Mouse (Mus musculus): ENCODE results near the gene Kcnc4. TPM values are rescaled to one million over a fixed set of nuclear protein-coding genes. Genes with fewer than 3 reads are reported as not detected.

Kcnc4 gene
- polyA plus RNA-seq, 1 experiment from 2014 or later, result 0.14 TPM

GRCm38 (mm10) chr3:107500301-107500700, 40.9 kb upstream of the Kcnc4 start:
- Histone ChIP-seq H3K27me3 (ENCODE audit: control insufficient read depth, insufficient read depth, low read length) (no peaks in the 10 kb centered on the region), H3K4me1 (ENCODE audit: control insufficient read depth, insufficient read depth, low read length) (no peaks in the 10 kb centered on the region), H3K9me3 (replicated peaks; ENCODE audit: control insufficient read depth, low read length) (no peaks in the 10 kb centered on the region), H3K9ac (replicated peaks; ENCODE audit: low read length) (no peak overlapping the region), H3K4me3 (ENCODE audit: low read depth, low read length) (no peak overlapping the region), H3K4me2 (ENCODE audit: low read depth, low read length) (no peak overlapping the region), H3K27ac (replicated peaks; ENCODE audit: low read depth, low read length) (no peak overlapping the region), H3K36me3 (replicated peaks; ENCODE audit: control insufficient read depth, insufficient read depth, low read depth, low read length) (no peaks in the 10 kb centered on the region; the same call in 1 of the 2 replicates)
- DNase-seq (ENCODE audit: low spot score), result no peak
- 96% methylated on average over 11 of the region's 11 CpGs for WGBS
- no peak for ATAC-seq (replicated peaks; ENCODE audit: insufficient number of reproducible peaks, low FRiP score, low TSS enrichment, low read depth)

GRCm38 (mm10) chr3:107496086-107496850, 36.9 kb upstream of the Kcnc4 start:
- Histone ChIP-seq H3K9me3 (replicated peaks; ENCODE audit: control insufficient read depth, low read length) (no peaks in the 10 kb centered on the region), H3K4me3 (ENCODE audit: low read depth, low read length) (no peak overlapping the region), H3K27ac (replicated peaks; ENCODE audit: low read depth, low read length) (no peak overlapping the region), H3K36me3 (replicated peaks; ENCODE audit: control insufficient read depth, insufficient read depth, low read depth, low read length) (no peaks in the 10 kb centered on the region; the same call in 1 of the 2 replicates), H3K4me1 (ENCODE audit: control insufficient read depth, insufficient read depth, low read length) (no peaks in the 10 kb centered on the region), H3K27me3 (ENCODE audit: control insufficient read depth, insufficient read depth, low read length) (no peaks in the 10 kb centered on the region), H3K9ac (replicated peaks; ENCODE audit: low read length) (no peak overlapping the region), H3K4me2 (ENCODE audit: low read depth, low read length) (no peak overlapping the region)
- DNase-seq (ENCODE audit: low spot score) (no peak), ATAC-seq (replicated peaks; ENCODE audit: insufficient number of reproducible peaks, low FRiP score, low TSS enrichment, low read depth) (no peak)
- 77% methylated on average over 13 of the region's 13 CpGs for WGBS

- Histone ChIP-seq H3K36me3 (replicated peaks; ENCODE audit: control insufficient read depth, insufficient read depth, low read depth, low read length) (no peaks in the 10 kb centered on the region; the same call in 1 of the 2 replicates), H3K4me3 (ENCODE audit: low read depth, low read length) (no peak overlapping the region), H3K9me3 (replicated peaks; ENCODE audit: control insufficient read depth, low read length) (no peaks in the 10 kb centered on the region), H3K4me2 (ENCODE audit: low read depth, low read length) (no peak overlapping the region), H3K4me1 (ENCODE audit: control insufficient read depth, insufficient read depth, low read length) (no peaks in the 10 kb centered on the region), H3K27ac (replicated peaks; ENCODE audit: low read depth, low read length) (no peak overlapping the region), H3K9ac (replicated peaks; ENCODE audit: low read length) (no peak overlapping the region), H3K27me3 (ENCODE audit: control insufficient read depth, insufficient read depth, low read length) (no peaks in the 10 kb centered on the region)
- 97% methylated on average over 6 of the region's 6 CpGs for WGBS
- DNase-seq (ENCODE audit: low spot score) (no peak), ATAC-seq (replicated peaks; ENCODE audit: insufficient number of reproducible peaks, low FRiP score, low TSS enrichment, low read depth) (no peak)
Measured at GRCm38 (mm10) chr3:107495524-107495923, 36.2 kb upstream of the Kcnc4 start.

- DNase-seq (ENCODE audit: low spot score), result no peak
- Histone ChIP-seq H3K27ac (replicated peaks; ENCODE audit: low read depth, low read length) (no peak overlapping the region), H3K9me3 (replicated peaks; ENCODE audit: control insufficient read depth, low read length) (no peaks in the 10 kb centered on the region), H3K27me3 (ENCODE audit: control insufficient read depth, insufficient read depth, low read length) (no peaks in the 10 kb centered on the region), H3K36me3 (replicated peaks; ENCODE audit: control insufficient read depth, insufficient read depth, low read depth, low read length) (no peaks in the 10 kb centered on the region), H3K4me3 (ENCODE audit: low read depth, low read length) (no peak overlapping the region), H3K4me2 (ENCODE audit: low read depth, low read length) (no peak overlapping the region), H3K4me1 (ENCODE audit: control insufficient read depth, insufficient read depth, low read length) (no peaks in the 10 kb centered on the region), H3K9ac (replicated peaks; ENCODE audit: low read length) (no peak overlapping the region)
- ATAC-seq (replicated peaks; ENCODE audit: insufficient number of reproducible peaks, low FRiP score, low TSS enrichment, low read depth), result no peak
- WGBS, result 56% methylated on average over 6 of the region's 6 CpGs
Measured at GRCm38 (mm10) chr3:107491459-107491858, 32.1 kb upstream of the Kcnc4 start.

GRCm38 (mm10) chr3:107488637-107489036, 29.3 kb upstream of the Kcnc4 start:
- DNase-seq (ENCODE audit: low spot score) (no peak), ATAC-seq (replicated peaks; ENCODE audit: insufficient number of reproducible peaks, low FRiP score, low TSS enrichment, low read depth) (no peak)
- H3K9me3 ChIP-seq (replicated peaks; ENCODE audit: control insufficient read depth, low read length), result no peaks in the 10 kb centered on the region
- no peak overlapping the region for H3K27ac ChIP-seq (replicated peaks; ENCODE audit: low read depth, low read length)
- 60% methylated on average over 4 of the region's 4 CpGs for WGBS
- H3K27me3 ChIP-seq (ENCODE audit: control insufficient read depth, insufficient read depth, low read length), result no peaks in the 10 kb centered on the region
- H3K4me1 ChIP-seq (ENCODE audit: control insufficient read depth, insufficient read depth, low read length), result no peaks in the 10 kb centered on the region
- no peaks in the 10 kb centered on the region for H3K36me3 ChIP-seq (replicated peaks; ENCODE audit: control insufficient read depth, insufficient read depth, low read depth, low read length)
- no peak overlapping the region for H3K4me2 ChIP-seq (ENCODE audit: low read depth, low read length)
- no peak overlapping the region for H3K4me3 ChIP-seq (ENCODE audit: low read depth, low read length)
- no peak overlapping the region for H3K9ac ChIP-seq (replicated peaks; ENCODE audit: low read length)

GRCm38 (mm10) chr3:107483290-107483689, 23.9 kb upstream of the Kcnc4 start:
- H3K27ac ChIP-seq (replicated peaks; ENCODE audit: low read depth, low read length), result no peak overlapping the region
- H3K4me2 ChIP-seq (ENCODE audit: low read depth, low read length), result no peak overlapping the region
- H3K36me3 ChIP-seq (replicated peaks; ENCODE audit: control insufficient read depth, insufficient read depth, low read depth, low read length), result no peaks in the 10 kb centered on the region
- WGBS, result 46% methylated on average over 11 of the region's 11 CpGs
- no peaks in the 10 kb centered on the region for H3K9me3 ChIP-seq (replicated peaks; ENCODE audit: control insufficient read depth, low read length)
- no peak for DNase-seq (ENCODE audit: low spot score)
- no peak overlapping the region for H3K4me3 ChIP-seq (ENCODE audit: low read depth, low read length)
- H3K27me3 ChIP-seq (ENCODE audit: control insufficient read depth, insufficient read depth, low read length), result no peaks in the 10 kb centered on the region
- no peaks in the 10 kb centered on the region for H3K4me1 ChIP-seq (ENCODE audit: control insufficient read depth, insufficient read depth, low read length)
- H3K9ac ChIP-seq (replicated peaks; ENCODE audit: low read length), result no peak overlapping the region
- no peak for ATAC-seq (replicated peaks; ENCODE audit: insufficient number of reproducible peaks, low FRiP score, low TSS enrichment, low read depth)

GRCm38 (mm10) chr3:107480660-107481059, 21.3 kb upstream of the Kcnc4 start:
- Histone ChIP-seq H3K36me3 (replicated peaks; ENCODE audit: control insufficient read depth, insufficient read depth, low read depth, low read length) (no peaks in the 10 kb centered on the region), H3K4me3 (ENCODE audit: low read depth, low read length) (no peak overlapping the region), H3K27ac (replicated peaks; ENCODE audit: low read depth, low read length) (no peak overlapping the region), H3K27me3 (ENCODE audit: control insufficient read depth, insufficient read depth, low read length) (no peaks in the 10 kb centered on the region), H3K9me3 (replicated peaks; ENCODE audit: control insufficient read depth, low read length) (no peaks in the 10 kb centered on the region), H3K9ac (replicated peaks; ENCODE audit: low read length) (no peak overlapping the region), H3K4me1 (ENCODE audit: control insufficient read depth, insufficient read depth, low read length) (no peaks in the 10 kb centered on the region), H3K4me2 (ENCODE audit: low read depth, low read length) (no peak overlapping the region)
- WGBS, result 60% methylated on average over 3 of the region's 3 CpGs
- ATAC-seq (replicated peaks; ENCODE audit: insufficient number of reproducible peaks, low FRiP score, low TSS enrichment, low read depth), result no peak
- no peak for DNase-seq (ENCODE audit: low spot score)

- no peaks in the 10 kb centered on the region for H3K9me3 ChIP-seq (replicated peaks; ENCODE audit: control insufficient read depth, low read length)
- no peaks in the 10 kb centered on the region for H3K36me3 ChIP-seq (replicated peaks; ENCODE audit: control insufficient read depth, insufficient read depth, low read depth, low read length)
- H3K9ac ChIP-seq (replicated peaks; ENCODE audit: low read length), result no peak overlapping the region
- 40% methylated on average over 6 of the region's 6 CpGs for WGBS
- no peaks in the 10 kb centered on the region for H3K27me3 ChIP-seq (ENCODE audit: control insufficient read depth, insufficient read depth, low read length)
- ATAC-seq (replicated peaks; ENCODE audit: insufficient number of reproducible peaks, low FRiP score, low TSS enrichment, low read depth) (peak; percentile 72), DNase-seq (ENCODE audit: low spot score) (peak; percentile 78)
- no peak overlapping the region for H3K27ac ChIP-seq (replicated peaks; ENCODE audit: low read depth, low read length)
- H3K4me1 ChIP-seq (ENCODE audit: control insufficient read depth, insufficient read depth, low read length), result no peaks in the 10 kb centered on the region
- H3K4me2 ChIP-seq (ENCODE audit: low read depth, low read length), result no peak overlapping the region
- H3K4me3 ChIP-seq (ENCODE audit: low read depth, low read length), result no peak overlapping the region
Measured at GRCm38 (mm10) chr3:107472198-107472597, 12.8 kb upstream of the Kcnc4 start.
